Mouse (Mus musculus): ENCODE results near the gene Dgkb. TPM values are rescaled to one million over a fixed set of nuclear protein-coding genes. Genes with fewer than 3 reads are reported as not detected.

Dgkb gene
- polyA plus RNA-seq, 1 experiment from 2014 or later: 4.0 TPM

- H3K27me3 ChIP-seq (ENCODE audit: control insufficient read depth, insufficient read depth, low read depth, low read length): no peaks in the 10 kb centered on the region
- H3K27ac ChIP-seq (ENCODE audit: low read length): no peak overlapping the region
- H3K4me3 ChIP-seq (ENCODE audit: low read length): no peak overlapping the region
- no peak for ATAC-seq (ENCODE audit: low read depth)
- WGBS: 59% methylated on average over 3 of the region's 3 CpGs
- no peaks in the 10 kb centered on the region for H3K9me3 ChIP-seq (ENCODE audit: control insufficient read depth, low read length)
- H3K36me3 ChIP-seq (ENCODE audit: control insufficient read depth, insufficient read depth, low read length): no peaks in the 10 kb centered on the region
- H3K9ac ChIP-seq (ENCODE audit: low read length): no peak overlapping the region
- no peak overlapping the region for H3K4me2 ChIP-seq (ENCODE audit: low read depth, low read length)
- no peaks in the 10 kb centered on the region for H3K4me1 ChIP-seq (replicated peaks; ENCODE audit: control insufficient read depth, insufficient read depth, low read length)
These were observed 486.3 kb downstream of the Dgkb start for GRCm38 (mm10) chr12:38303841-38304240.

- H3K36me3 ChIP-seq (ENCODE audit: control insufficient read depth, insufficient read depth, low read length): no peaks in the 10 kb centered on the region
- H3K4me2 ChIP-seq (ENCODE audit: low read depth, low read length): no peak overlapping the region
- H3K27ac ChIP-seq (ENCODE audit: low read length): no peak overlapping the region
- ATAC-seq (ENCODE audit: low read depth): no peak
- 84% methylated on average over 3 of the region's 3 CpGs for WGBS
- no peaks in the 10 kb centered on the region for H3K9me3 ChIP-seq (ENCODE audit: control insufficient read depth, low read length)
- H3K4me3 ChIP-seq (ENCODE audit: low read length): no peak overlapping the region
- H3K4me1 ChIP-seq (replicated peaks; ENCODE audit: control insufficient read depth, insufficient read depth, low read length): no peaks in the 10 kb centered on the region
- no peak overlapping the region for H3K9ac ChIP-seq (ENCODE audit: low read length)
- H3K27me3 ChIP-seq (ENCODE audit: control insufficient read depth, insufficient read depth, low read depth, low read length): no peaks in the 10 kb centered on the region
These were observed 486.7 kb downstream of the Dgkb start for GRCm38 (mm10) chr12:38304245-38304644.

DNA sequence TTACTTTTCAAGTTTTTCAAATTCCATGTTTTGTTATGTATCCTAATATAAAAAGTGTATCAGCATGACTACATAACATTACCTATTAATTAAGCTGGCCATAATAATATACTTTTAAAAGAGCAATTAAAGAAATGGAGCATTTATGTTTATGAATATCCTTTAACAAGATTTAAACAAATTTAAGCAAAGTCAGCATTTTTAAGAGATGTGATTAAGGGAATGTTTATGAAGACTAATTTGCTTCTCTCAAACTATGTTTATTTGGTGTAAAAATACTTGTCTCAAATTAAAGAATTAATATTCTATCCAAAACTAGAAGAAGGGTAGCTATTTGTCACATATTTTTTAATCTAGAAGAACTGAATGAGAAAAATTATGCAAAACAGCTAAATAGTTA lies 492.4 kb downstream of the Dgkb start:
- Histone ChIP-seq H3K36me3 (ENCODE audit: control insufficient read depth, insufficient read depth, low read length) (no peaks in the 10 kb centered on the region), H3K27ac (ENCODE audit: low read length) (no peak overlapping the region), H3K4me1 (replicated peaks; ENCODE audit: control insufficient read depth, insufficient read depth, low read length) (no peaks in the 10 kb centered on the region), H3K27me3 (ENCODE audit: control insufficient read depth, insufficient read depth, low read depth, low read length) (no peaks in the 10 kb centered on the region), H3K9ac (ENCODE audit: low read length) (no peak overlapping the region), H3K4me2 (ENCODE audit: low read depth, low read length) (no peak overlapping the region), H3K9me3 (ENCODE audit: control insufficient read depth, low read length) (no peaks in the 10 kb centered on the region), H3K4me3 (ENCODE audit: low read length) (no peak overlapping the region)
- ATAC-seq (ENCODE audit: low read depth): no peak

- Histone ChIP-seq H3K4me3 (ENCODE audit: low read length) (no peak overlapping the region), H3K9ac (ENCODE audit: low read length) (no peak overlapping the region), H3K36me3 (ENCODE audit: control insufficient read depth, insufficient read depth, low read length) (no peaks in the 10 kb centered on the region), H3K27me3 (ENCODE audit: control insufficient read depth, insufficient read depth, low read depth, low read length) (no peaks in the 10 kb centered on the region), H3K27ac (ENCODE audit: low read length) (no peak overlapping the region), H3K9me3 (ENCODE audit: control insufficient read depth, low read length) (no peaks in the 10 kb centered on the region), H3K4me2 (ENCODE audit: low read depth, low read length) (no peak overlapping the region), H3K4me1 (replicated peaks; ENCODE audit: control insufficient read depth, insufficient read depth, low read length) (no peaks in the 10 kb centered on the region)
- no peak for ATAC-seq (ENCODE audit: low read depth)
- WGBS: 77% methylated on average over 1 of the region's 1 CpGs
These were observed 510.3 kb downstream of the Dgkb start for GRCm38 (mm10) chr12:38327729-38328271.

- Histone ChIP-seq H3K9me3 (ENCODE audit: control insufficient read depth, low read length) (no peaks in the 10 kb centered on the region), H3K9ac (ENCODE audit: low read length) (no peak overlapping the region), H3K4me3 (ENCODE audit: low read length) (no peak overlapping the region), H3K4me2 (ENCODE audit: low read depth, low read length) (no peak overlapping the region), H3K27ac (ENCODE audit: low read length) (no peak overlapping the region), H3K27me3 (ENCODE audit: control insufficient read depth, insufficient read depth, low read depth, low read length) (no peaks in the 10 kb centered on the region), H3K36me3 (ENCODE audit: control insufficient read depth, insufficient read depth, low read length) (no peaks in the 10 kb centered on the region), H3K4me1 (replicated peaks; ENCODE audit: control insufficient read depth, insufficient read depth, low read length) (no peaks in the 10 kb centered on the region)
- no peak for ATAC-seq (ENCODE audit: low read depth)
These were observed 511.3 kb downstream of the Dgkb start for GRCm38 (mm10) chr12:38328779-38329178.

GRCm38 (mm10) chr12:38342657-38343056 lies 525.1 kb downstream of the Dgkb start:
- Histone ChIP-seq H3K4me3 (ENCODE audit: low read length) (no peak overlapping the region), H3K27me3 (ENCODE audit: control insufficient read depth, insufficient read depth, low read depth, low read length) (no peaks in the 10 kb centered on the region), H3K4me1 (replicated peaks; ENCODE audit: control insufficient read depth, insufficient read depth, low read length) (no peaks in the 10 kb centered on the region), H3K36me3 (ENCODE audit: control insufficient read depth, insufficient read depth, low read length) (no peaks in the 10 kb centered on the region), H3K4me2 (ENCODE audit: low read depth, low read length) (no peak overlapping the region), H3K9ac (ENCODE audit: low read length) (no peak overlapping the region), H3K9me3 (ENCODE audit: control insufficient read depth, low read length) (no peaks in the 10 kb centered on the region), H3K27ac (ENCODE audit: low read length) (no peak overlapping the region)
- ATAC-seq (ENCODE audit: low read depth): peak; percentile 98
- 12% methylated on average over 6 of the region's 6 CpGs for WGBS

DNA sequence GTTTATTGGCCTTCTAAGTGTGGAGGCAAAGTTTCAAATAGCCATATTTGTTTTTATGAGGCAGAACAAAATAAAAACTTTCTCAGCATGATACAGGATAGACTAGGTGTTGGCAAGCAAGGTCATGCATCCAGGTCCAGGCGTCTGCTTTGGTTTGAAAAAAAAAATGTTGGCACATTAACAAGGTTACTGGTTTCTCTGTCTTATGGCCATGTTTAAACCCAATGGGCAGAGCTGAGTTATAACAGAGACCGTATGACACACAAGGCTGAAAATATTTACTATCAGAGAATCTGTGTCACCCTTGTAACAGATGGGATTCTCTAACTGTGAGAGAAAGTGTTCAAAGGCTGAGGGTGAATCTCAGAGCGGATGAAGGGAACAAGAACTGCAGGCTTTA lies 535.0 kb downstream of the Dgkb start:
- H3K9me3 ChIP-seq (ENCODE audit: control insufficient read depth, low read length): no peaks in the 10 kb centered on the region; the same call in 1 of the 2 replicates
- H3K4me2 ChIP-seq (ENCODE audit: low read depth, low read length): no peak overlapping the region
- no peaks in the 10 kb centered on the region for H3K4me1 ChIP-seq (replicated peaks; ENCODE audit: control insufficient read depth, insufficient read depth, low read length)
- no peak overlapping the region for H3K27ac ChIP-seq (ENCODE audit: low read length)
- H3K4me3 ChIP-seq (ENCODE audit: low read length): no peak overlapping the region
- WGBS: 73% methylated on average over 3 of the region's 3 CpGs
- no peak for ATAC-seq (ENCODE audit: low read depth)
- H3K27me3 ChIP-seq (ENCODE audit: control insufficient read depth, insufficient read depth, low read depth, low read length): no peaks in the 10 kb centered on the region
- no peaks in the 10 kb centered on the region for H3K36me3 ChIP-seq (ENCODE audit: control insufficient read depth, insufficient read depth, low read length)
- H3K9ac ChIP-seq (ENCODE audit: low read length): no peak overlapping the region

GRCm38 (mm10) chr12:38356386-38356785 lies 538.9 kb downstream of the Dgkb start:
- ATAC-seq (ENCODE audit: low read depth): no peak
- Histone ChIP-seq H3K4me2 (ENCODE audit: low read depth, low read length) (no peak overlapping the region), H3K4me1 (replicated peaks; ENCODE audit: control insufficient read depth, insufficient read depth, low read length) (no peaks in the 10 kb centered on the region), H3K9ac (ENCODE audit: low read length) (no peak overlapping the region), H3K36me3 (ENCODE audit: control insufficient read depth, insufficient read depth, low read length) (no peaks in the 10 kb centered on the region), H3K27me3 (ENCODE audit: control insufficient read depth, insufficient read depth, low read depth, low read length) (no peaks in the 10 kb centered on the region), H3K9me3 (ENCODE audit: control insufficient read depth, low read length) (no peaks in the 10 kb centered on the region; the same call in 1 of the 2 replicates), H3K27ac (ENCODE audit: low read length) (no peak overlapping the region), H3K4me3 (ENCODE audit: low read length) (no peak overlapping the region)
- 67% methylated on average over 1 of the region's 1 CpGs for WGBS

GRCm38 (mm10) chr12:38361491-38361890 lies 544.0 kb downstream of the Dgkb start:
- ATAC-seq (ENCODE audit: low read depth): no peak
- no peaks in the 10 kb centered on the region for H3K4me1 ChIP-seq (replicated peaks; ENCODE audit: control insufficient read depth, insufficient read depth, low read length)
- WGBS: 87% methylated on average over 4 of the region's 4 CpGs

GRCm38 (mm10) chr12:38371597-38371996 lies 554.1 kb downstream of the Dgkb start:
- H3K36me3 ChIP-seq (ENCODE audit: control insufficient read depth, insufficient read depth, low read length): no peaks in the 10 kb centered on the region
- H3K27me3 ChIP-seq (ENCODE audit: control insufficient read depth, insufficient read depth, low read depth, low read length): no peaks in the 10 kb centered on the region
- H3K9me3 ChIP-seq (ENCODE audit: control insufficient read depth, low read length): no peaks in the 10 kb centered on the region
- H3K4me2 ChIP-seq (ENCODE audit: low read depth, low read length): no peak overlapping the region
- WGBS: 83% methylated on average over 2 of the region's 2 CpGs
- ATAC-seq (ENCODE audit: low read depth): no peak
- no peak overlapping the region for H3K27ac ChIP-seq (ENCODE audit: low read length)
- no peak overlapping the region for H3K9ac ChIP-seq (ENCODE audit: low read length)
- H3K4me3 ChIP-seq (ENCODE audit: low read length): no peak overlapping the region
- no peaks in the 10 kb centered on the region for H3K4me1 ChIP-seq (replicated peaks; ENCODE audit: control insufficient read depth, insufficient read depth, low read length)

More at GRCm38 (mm10) chr12:38361491-38361890, 544.0 kb downstream of the Dgkb start:
- no peak overlapping the region for H3K27ac ChIP-seq (ENCODE audit: low read length)
- no peaks in the 10 kb centered on the region for H3K9me3 ChIP-seq (ENCODE audit: control insufficient read depth, low read length)
- no peaks in the 10 kb centered on the region for H3K36me3 ChIP-seq (ENCODE audit: control insufficient read depth, insufficient read depth, low read length)
- H3K27me3 ChIP-seq (ENCODE audit: control insufficient read depth, insufficient read depth, low read depth, low read length): no peaks in the 10 kb centered on the region
- H3K4me3 ChIP-seq (ENCODE audit: low read length): no peak overlapping the region
- no peak overlapping the region for H3K4me2 ChIP-seq (ENCODE audit: low read depth, low read length)
- H3K9ac ChIP-seq (ENCODE audit: low read length): no peak overlapping the region

Data from lung, embryonic 16.5 days (tissue).